In the genomic region with DNA sequence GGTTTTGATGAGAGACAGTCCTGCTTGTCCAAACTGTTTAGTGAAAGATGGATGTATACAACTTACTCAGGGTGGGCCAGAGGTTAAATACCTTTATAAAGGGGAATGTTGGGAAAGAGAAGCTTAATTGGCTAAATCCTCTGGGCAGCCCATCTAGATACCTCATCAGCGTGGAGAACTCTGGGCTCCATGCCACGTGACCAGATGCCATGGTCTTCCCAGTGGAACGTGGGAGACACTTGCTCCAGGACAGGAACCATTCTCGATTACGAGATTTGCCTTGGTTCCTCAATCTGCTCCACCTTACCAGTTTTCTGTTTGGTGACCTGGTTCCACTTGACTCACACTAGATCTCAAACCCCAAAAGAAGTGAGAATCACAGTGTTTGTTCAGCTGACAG, we compare ENCODE assay signal across 15 mouse cellular contexts.
"Had no signal": no experiment of that assay in that cellular context is flagged by ENCODE, and none has a peak within 500 bp of the region (broad histone marks: within the 10 kb centered on the region; RNA-seq: fewer than 3 reads in every experiment).

No protein-coding gene starts in this region.

- H3K27me3 ChIP-seq: kidney, embryonic 15.5 days; limb, embryonic 12.5 days; liver, embryonic 13.5 days; lung, embryonic 15.5 days; megakaryocyte, embryonic 14.5 days; midbrain, embryonic 15.5 days; stomach, embryonic 15.5 days had no signal

- ATAC-seq: liver, postnatal 0 days; midbrain, embryonic 15.5 days had no signal

- DNase-seq: kidney, postnatal 14 days; liver; liver, embryonic 13.5 days; liver, postnatal 0 days; lung, postnatal 14 days; right cerebral cortex, postnatal 14 days; thymus, adult 2 months; thymus, postnatal 25 days had no signal

- H3K4me3 ChIP-seq: kidney, embryonic 15.5 days; left cerebral cortex, adult 2 months; limb, embryonic 12.5 days; liver, embryonic 13.5 days; lung, embryonic 15.5 days; megakaryocyte, embryonic 14.5 days; midbrain, embryonic 15.5 days; stomach, embryonic 15.5 days had no signal
